13 mouse cellular contexts compared by ENCODE assay signal in genomic region chr6:84119731-84120530, GRCm38 (mm10).
A peak's percentile ranks its signal among the peaks of the same experiment; 100 is the strongest.
DNase-seq lines count a peak whose midpoint lies in the region; ATAC-seq lines count a peak whose summit lies in the region.
"Had no signal": no experiment of that assay in that cellular context is flagged by ENCODE, and none has a peak within 500 bp of the region (broad histone marks: within the 10 kb centered on the region; RNA-seq: fewer than 3 reads in every experiment).

No protein-coding gene starts in this region.

- DNase-seq in forebrain, embryonic 10.5 days (ENCODE audit: extremely low spot score, low spot score): no peak
- DNase-seq in forebrain, embryonic 11.5 days (ENCODE audit: low spot score): no peak
- peak; percentile 56 for DNase-seq in forebrain, embryonic 14.5 days (ENCODE audit: low spot score)
- no peak for DNase-seq in liver
- no peak for DNase-seq in kidney, adult 9 months
- DNase-seq: embryo, embryonic 11 days; heart, postnatal 10 days; kidney, adult 18-20 months; lung, embryonic 14.5 days; right cerebral cortex, postnatal 4 days had no signal

- H3K4me2 ChIP-seq in forebrain, embryonic 11.5 days (ENCODE audit: low read depth, low read length, severe bottlenecking): no peak overlapping the region
- H3K4me2 ChIP-seq in midbrain, embryonic 12.5 days (replicated peaks): no peak overlapping the region
- H3K4me2 ChIP-seq in midbrain, embryonic 16.5 days (ENCODE audit: low read length): no peak overlapping the region
- no peak overlapping the region for H3K4me2 ChIP-seq in forebrain, embryonic 14.5 days (ENCODE audit: low read length)
- H3K4me2 ChIP-seq in limb, embryonic 13.5 days (replicated peaks): no peak overlapping the region
- H3K4me2 ChIP-seq: lung, embryonic 14.5 days had no signal

- no peaks in the 10 kb centered on the region for H3K9me3 ChIP-seq in forebrain, embryonic 10.5 days
- H3K9me3 ChIP-seq in forebrain, embryonic 11.5 days (ENCODE audit: control insufficient read depth, low read length): no peaks in the 10 kb centered on the region
- H3K9me3 ChIP-seq in midbrain, embryonic 12.5 days: no peaks in the 10 kb centered on the region
- no peaks in the 10 kb centered on the region for H3K9me3 ChIP-seq in midbrain, embryonic 16.5 days (replicated peaks; ENCODE audit: control insufficient read depth, low read length, poor library complexity, severe bottlenecking)
- no peaks in the 10 kb centered on the region for H3K9me3 ChIP-seq in forebrain, embryonic 14.5 days (replicated peaks; ENCODE audit: control insufficient read depth, low read length)
- no peaks in the 10 kb centered on the region for H3K9me3 ChIP-seq in limb, embryonic 13.5 days

- H3K9ac ChIP-seq in forebrain, embryonic 11.5 days (ENCODE audit: low read length): no peak overlapping the region
- no peak overlapping the region for H3K9ac ChIP-seq in midbrain, embryonic 12.5 days (replicated peaks)
- H3K9ac ChIP-seq in midbrain, embryonic 16.5 days (ENCODE audit: low read depth, low read length): no peak overlapping the region
- no peak overlapping the region for H3K9ac ChIP-seq in forebrain, embryonic 14.5 days (ENCODE audit: low read length)
- H3K9ac ChIP-seq in limb, embryonic 13.5 days: peak overlapping the region; percentile 31; the same call in 1 of the 2 replicates
- H3K9ac ChIP-seq: lung, embryonic 14.5 days had no signal

- H3K36me3 ChIP-seq in forebrain, embryonic 10.5 days (replicated peaks): no peaks in the 10 kb centered on the region
- no peaks in the 10 kb centered on the region for H3K36me3 ChIP-seq in forebrain, embryonic 11.5 days (ENCODE audit: control insufficient read depth, insufficient read depth, low read length)
- H3K36me3 ChIP-seq in midbrain, embryonic 12.5 days: no peaks in the 10 kb centered on the region
- no peaks in the 10 kb centered on the region for H3K36me3 ChIP-seq in midbrain, embryonic 16.5 days (ENCODE audit: control insufficient read depth, insufficient read depth, low read length)
- no peaks in the 10 kb centered on the region for H3K36me3 ChIP-seq in forebrain, embryonic 14.5 days (ENCODE audit: control insufficient read depth, insufficient read depth, low read length)
- H3K36me3 ChIP-seq in limb, embryonic 13.5 days: no peaks in the 10 kb centered on the region

- H3K27ac ChIP-seq in forebrain, embryonic 10.5 days: peak overlapping the region; percentile 46; the same call in 1 of the 2 replicates
- H3K27ac ChIP-seq in forebrain, embryonic 11.5 days (ENCODE audit: low read depth, low read length): no peak overlapping the region
- H3K27ac ChIP-seq in midbrain, embryonic 12.5 days (replicated peaks): 0 out of 2 replicates have a peak overlapping the region, but pooled peaks have one; percentile 15
- no peak overlapping the region for H3K27ac ChIP-seq in midbrain, embryonic 16.5 days (ENCODE audit: low read length)
- H3K27ac ChIP-seq in forebrain, embryonic 14.5 days (ENCODE audit: low read depth, low read length): peak overlapping the region; percentile 39; the same call in 1 of the 2 replicates
- peak overlapping the region; percentile 69 for H3K27ac ChIP-seq in limb, embryonic 13.5 days

- no peak for ATAC-seq in forebrain, embryonic 11.5 days (replicated peaks; ENCODE audit: low FRiP score)
- ATAC-seq in midbrain, embryonic 12.5 days (ENCODE audit: low FRiP score, low read depth): no peak
- no peak for ATAC-seq in midbrain, embryonic 16.5 days
- ATAC-seq in forebrain, embryonic 14.5 days: peak; percentile 60; the same call in 1 of the 2 replicates
- ATAC-seq in limb, embryonic 13.5 days (ENCODE audit: low FRiP score, low read depth): 0 out of 2 replicates have a peak, but pooled peaks have one; percentile 51

- H3K4me3 ChIP-seq in forebrain, embryonic 10.5 days: no peak overlapping the region
- H3K4me3 ChIP-seq in forebrain, embryonic 11.5 days (ENCODE audit: low read depth, low read length): no peak overlapping the region
- no peak overlapping the region for H3K4me3 ChIP-seq in midbrain, embryonic 12.5 days
- no peak overlapping the region for H3K4me3 ChIP-seq in midbrain, embryonic 16.5 days (ENCODE audit: low read depth, low read length)
- no peak overlapping the region for H3K4me3 ChIP-seq in forebrain, embryonic 14.5 days (ENCODE audit: low read depth, low read length)
- H3K4me3 ChIP-seq in limb, embryonic 13.5 days: no peak overlapping the region

- 72% methylated on average over 24 of the region's 24 CpGs for WGBS in forebrain, embryonic 10.5 days
- 68% methylated on average over 24 of the region's 24 CpGs for WGBS in forebrain, embryonic 11.5 days
- 64% methylated on average over 24 of the region's 24 CpGs for WGBS in midbrain, embryonic 12.5 days
- 52% methylated on average over 24 of the region's 24 CpGs for WGBS in midbrain, embryonic 16.5 days
- 49% methylated on average over 24 of the region's 24 CpGs for WGBS in forebrain, embryonic 14.5 days
- 43% methylated on average over 24 of the region's 24 CpGs for WGBS in limb, embryonic 13.5 days

- H3K27me3 ChIP-seq in forebrain, embryonic 10.5 days (ENCODE audit: poor library complexity, severe bottlenecking): no peaks in the 10 kb centered on the region
- H3K27me3 ChIP-seq in forebrain, embryonic 11.5 days (ENCODE audit: control insufficient read depth, insufficient read depth, low read length): no peaks in the 10 kb centered on the region
- H3K27me3 ChIP-seq in midbrain, embryonic 12.5 days: no peaks in the 10 kb centered on the region
- no peaks in the 10 kb centered on the region for H3K27me3 ChIP-seq in midbrain, embryonic 16.5 days (ENCODE audit: control insufficient read depth, insufficient read depth, low read depth, low read length)
- H3K27me3 ChIP-seq in forebrain, embryonic 14.5 days (replicated peaks; ENCODE audit: control insufficient read depth, insufficient read depth, low read length): no peaks in the 10 kb centered on the region
- H3K27me3 ChIP-seq in limb, embryonic 13.5 days: no peaks in the 10 kb centered on the region

- H3K4me1 ChIP-seq in forebrain, embryonic 10.5 days: peaks cover 8% of the 10 kb centered on the region
- no peaks in the 10 kb centered on the region for H3K4me1 ChIP-seq in forebrain, embryonic 11.5 days (replicated peaks; ENCODE audit: control insufficient read depth, insufficient read depth, low read length)
- 0 out of 2 replicates have a peak, but pooled peaks cover 3% of the 10 kb centered on the region for H3K4me1 ChIP-seq in midbrain, embryonic 12.5 days
- no peaks in the 10 kb centered on the region for H3K4me1 ChIP-seq in midbrain, embryonic 16.5 days (ENCODE audit: control insufficient read depth, insufficient read depth, low read length)
- no peaks in the 10 kb centered on the region for H3K4me1 ChIP-seq in forebrain, embryonic 14.5 days (ENCODE audit: control insufficient read depth, insufficient read depth, low read length)
- H3K4me1 ChIP-seq in limb, embryonic 13.5 days: peaks cover 44% of the 10 kb centered on the region

Comparison
In these comparisons a context has a peak if more than half of its experiments do, and no peak if none do; other contexts are left out.
1. H3K27ac ChIP-seq: peak in forebrain, embryonic 10.5 days (single experiment), midbrain, embryonic 12.5 days (single experiment), forebrain, embryonic 14.5 days (single experiment) and limb, embryonic 13.5 days (single experiment); none in forebrain, embryonic 11.5 days (single experiment) and midbrain, embryonic 16.5 days (single experiment).
2. ATAC-seq: peak in forebrain, embryonic 14.5 days (single experiment) and limb, embryonic 13.5 days (single experiment); none in forebrain, embryonic 11.5 days (single experiment), midbrain, embryonic 12.5 days (single experiment) and midbrain, embryonic 16.5 days (single experiment).